Mouse (Mus musculus) gastrocnemius, adult 18-20 months (tissue): Measurements from ENCODE around the gene Zfp609. TPM values are rescaled to one million over a fixed set of nuclear protein-coding genes. Genes with fewer than 3 reads are reported as not detected.

ENCODE experiments used
- DNase-seq: peaks from one replicate; pipeline ENCODE4 v3.0.0; 2021; ENCODE audit warnings: low spot score
- long read RNA-seq, 2 experiments: library from polyadenylated mRNA; stranded (forward); transcript quantifications; one replicate each; pipeline ENCODE4 v2.0.0; 2021
- total RNA-seq, 2 experiments: library from RNA; stranded (reverse); gene quantifications; 2 replicates each; pipeline ENCODE4 v1.2.3; 2021

Zfp609 gene
- 10 to 100 TPM; 15.7 to 16.2 TPM for total RNA-seq
- long read RNA-seq, experiment 1, partial matches to known transcripts, result 0 of 3 reads
- long read RNA-seq, experiment 1, other reads (novel, unspliced or antisense), result 3 of 3 reads
- long read RNA-seq, experiment 2, full-length matches to known transcripts, result 1 of 2 reads
- long read RNA-seq, experiment 2, partial matches to known transcripts, result 1 of 2 reads
- long read RNA-seq, experiment 2, other reads (novel, unspliced or antisense), result 0 of 2 reads

GRCm38 (mm10) chr9:65827344-65828015 lies at the start of gene Zfp609:
Zfp609 (minus strand) TSS chr9:65827564.
- DNase-seq, result peak; percentile 96

GRCm38 (mm10) chr9:65859656-65860055 lies 32.3 kb upstream of the Zfp609 start:
- DNase-seq, result no peak

- no peak for DNase-seq
Measured at GRCm38 (mm10) chr9:65850203-65850602, 22.8 kb upstream of the Zfp609 start.

GRCm38 (mm10) chr9:65848154-65848553 lies 20.8 kb upstream of the Zfp609 start:
- no peak for DNase-seq

GRCm38 (mm10) chr9:65844421-65845165 lies 17.2 kb upstream of the Zfp609 start:
- no peak for DNase-seq

- no peak for DNase-seq
Measured at GRCm38 (mm10) chr9:65839841-65840240, 12.5 kb upstream of the Zfp609 start.

- DNase-seq, result no peak
Measured at GRCm38 (mm10) chr9:65836916-65837315, 9.6 kb upstream of the Zfp609 start.

GRCm38 (mm10) chr9:65834628-65835354 lies 7.4 kb upstream of the Zfp609 start:
- no peak for DNase-seq

GRCm38 (mm10) chr9:65833640-65834039 lies 6.3 kb upstream of the Zfp609 start:
- DNase-seq, result no peak

- no peak for DNase-seq
Measured at GRCm38 (mm10) chr9:65833230-65833629, 5.9 kb upstream of the Zfp609 start.

GRCm38 (mm10) chr9:65832041-65832440 lies 4.7 kb upstream of the Zfp609 start:
- no peak for DNase-seq

- no peak for DNase-seq
Measured at GRCm38 (mm10) chr9:65831164-65831563, 3.8 kb upstream of the Zfp609 start.

GRCm38 (mm10) chr9:65830255-65830654 lies 2.9 kb upstream of the Zfp609 start:
- DNase-seq, result no peak

GRCm38 (mm10) chr9:65829410-65829809 lies 2.0 kb upstream of the Zfp609 start:
- DNase-seq, result peak; percentile 64

- no peak for DNase-seq
Measured at GRCm38 (mm10) chr9:65828511-65828910, 1.1 kb upstream of the Zfp609 start.

GRCm38 (mm10) chr9:65828016-65828403 lies 646 bp upstream of the Zfp609 start:
- no peak for DNase-seq

GRCm38 (mm10) chr9:65826588-65827343 lies 598 bp downstream of the Zfp609 start:
- DNase-seq, result peak; percentile 25

- DNase-seq, result no peak
Measured at GRCm38 (mm10) chr9:65826226-65826587, 1.2 kb downstream of the Zfp609 start.

GRCm38 (mm10) chr9:65823716-65824462 lies 3.5 kb downstream of the Zfp609 start:
- no peak for DNase-seq

- DNase-seq, result no peak
Measured at GRCm38 (mm10) chr9:65822011-65822410, 5.4 kb downstream of the Zfp609 start.
